Mouse (Mus musculus): ENCODE data around the gene Dlg2. TPM values are rescaled to one million over a fixed set of nuclear protein-coding genes. Genes with fewer than 3 reads are reported as not detected.

Dlg2 gene
- polyA plus RNA-seq, 1 experiment: 0.01 TPM

DNA sequence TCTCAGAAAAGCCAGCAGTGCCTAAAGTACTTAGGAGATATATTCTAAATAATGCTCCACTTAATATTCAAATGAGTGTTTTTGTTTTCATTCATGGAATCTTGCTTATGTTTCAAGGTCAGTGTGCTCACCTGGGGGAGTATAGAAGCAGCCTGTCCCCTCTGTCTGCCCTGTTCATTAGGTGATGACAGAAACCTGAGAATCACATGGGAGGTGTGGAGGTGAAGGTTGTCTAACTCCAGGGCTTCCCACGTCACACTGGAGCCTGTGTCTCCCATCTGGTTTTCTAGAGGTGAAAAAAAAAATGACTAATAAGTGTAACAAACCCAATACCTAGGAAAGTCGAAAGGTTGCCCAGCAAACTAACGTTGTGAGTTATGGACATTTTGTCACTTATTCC lies 1886.9 kb downstream of the Dlg2 start:
- no peaks in the 10 kb centered on the region for H3K27me3 ChIP-seq (ENCODE audit: control insufficient read depth, insufficient read depth, insufficient read length)
- no peaks in the 10 kb centered on the region for H3K36me3 ChIP-seq (ENCODE audit: control insufficient read depth, insufficient read depth)
- no peaks in the 10 kb centered on the region for H3K79me2 ChIP-seq (ENCODE audit: control insufficient read depth, insufficient read depth)
- no peak overlapping the region for H3ac ChIP-seq (ENCODE audit: control insufficient read depth, insufficient read length, low read depth)
- no peaks in the 10 kb centered on the region for H3K79me3 ChIP-seq (ENCODE audit: low read depth)
- TF ChIP-seq MYOD1 (IDR thresholded peaks at IDR 0.05; ENCODE audit: control insufficient read depth, insufficient read length, low read depth): no peak
- TF ChIP-seq CEBPB (IDR thresholded peaks at IDR 0.05; ENCODE audit: low read depth): no peak
- H3K4me3 ChIP-seq (ENCODE audit: insufficient read depth, poor library complexity, severe bottlenecking): no peak overlapping the region

DNA sequence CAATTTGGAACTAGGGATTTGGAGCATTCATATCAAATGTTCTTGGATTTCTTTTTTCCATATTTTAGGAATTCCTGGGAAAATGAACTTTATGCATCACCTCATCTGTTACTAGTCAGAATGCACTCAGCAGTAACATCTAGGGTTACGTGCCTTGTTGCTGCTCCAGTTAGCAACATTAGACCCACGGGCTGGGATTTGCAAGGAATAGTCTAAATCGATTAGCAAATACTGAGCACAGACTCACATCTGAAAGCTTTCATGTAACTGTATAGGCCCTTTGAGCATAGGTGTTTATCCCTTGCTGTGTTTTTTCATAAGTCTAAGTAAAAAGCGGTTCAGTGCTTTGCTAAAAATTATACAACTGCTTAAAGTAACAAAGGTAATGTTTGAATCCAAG lies 1887.3 kb downstream of the Dlg2 start:
- H3K4me3 ChIP-seq (ENCODE audit: insufficient read depth, poor library complexity, severe bottlenecking): no peak overlapping the region
- TF ChIP-seq FOSL1 (IDR thresholded peaks at IDR 0.05; ENCODE audit: insufficient read depth, low read length, poor library complexity, severe bottlenecking) (no peak), MYOD1 (IDR thresholded peaks at IDR 0.05; ENCODE audit: control insufficient read depth, insufficient read length, low read depth) (no peak), MAX (IDR thresholded peaks at IDR 0.05) (no peak), CTCF (IDR thresholded peaks at IDR 0.05; ENCODE audit: control insufficient read depth, insufficient read depth, insufficient read length) (no peak), CEBPB (IDR thresholded peaks at IDR 0.05; ENCODE audit: low read depth) (no peak), MYOG (IDR thresholded peaks at IDR 0.05; ENCODE audit: control insufficient read depth, extremely low read depth, insufficient read length) (no peak), USF1 (IDR thresholded peaks at IDR 0.05; ENCODE audit: low read depth) (no peak)

DNA sequence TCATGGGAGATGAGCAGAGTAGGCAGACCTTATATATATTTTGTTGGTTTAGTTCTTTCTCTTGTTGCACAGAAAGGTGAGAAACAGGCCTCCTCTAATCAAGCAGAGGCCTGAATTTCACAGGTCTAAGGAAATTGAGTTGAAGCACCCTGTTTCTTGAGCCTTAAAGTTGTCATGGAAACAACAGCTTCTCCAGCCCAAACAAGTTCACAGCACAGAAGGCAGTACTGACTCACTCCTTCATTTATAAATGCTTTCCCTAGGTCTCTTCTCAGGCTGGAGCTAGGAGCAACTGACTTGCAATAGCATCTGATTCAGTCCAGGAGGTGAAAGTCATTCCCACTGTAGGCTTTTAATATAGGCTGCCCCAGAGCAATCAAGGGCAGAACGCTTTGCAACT lies 1890.6 kb downstream of the Dlg2 start:
- TF ChIP-seq MYOG (IDR thresholded peaks at IDR 0.05; ENCODE audit: control insufficient read depth, extremely low read depth, insufficient read length) (no peak), CTCF (IDR thresholded peaks at IDR 0.05; ENCODE audit: control insufficient read depth, insufficient read depth, insufficient read length) (no peak)
- no peaks in the 10 kb centered on the region for H3K27me3 ChIP-seq (ENCODE audit: control insufficient read depth, insufficient read depth, insufficient read length)
- H3K4me3 ChIP-seq (ENCODE audit: insufficient read depth, poor library complexity, severe bottlenecking): no peak overlapping the region
- H3K79me3 ChIP-seq (ENCODE audit: low read depth): no peaks in the 10 kb centered on the region
- H3K79me2 ChIP-seq (ENCODE audit: control insufficient read depth, insufficient read depth): no peaks in the 10 kb centered on the region
- H3K36me3 ChIP-seq (ENCODE audit: control insufficient read depth, insufficient read depth): no peaks in the 10 kb centered on the region
- no peak overlapping the region for H3ac ChIP-seq (ENCODE audit: control insufficient read depth, insufficient read length, low read depth)

More for the DNA sequence above, 1887.3 kb downstream of the Dlg2 start:
- Histone ChIP-seq H3K79me3 (ENCODE audit: low read depth) (no peaks in the 10 kb centered on the region), H3K79me2 (ENCODE audit: control insufficient read depth, insufficient read depth) (no peaks in the 10 kb centered on the region), H3K36me3 (ENCODE audit: control insufficient read depth, insufficient read depth) (no peaks in the 10 kb centered on the region), H3ac (ENCODE audit: control insufficient read depth, insufficient read length, low read depth) (no peak overlapping the region), H3K27me3 (ENCODE audit: control insufficient read depth, insufficient read depth, insufficient read length) (no peaks in the 10 kb centered on the region)

DNA sequence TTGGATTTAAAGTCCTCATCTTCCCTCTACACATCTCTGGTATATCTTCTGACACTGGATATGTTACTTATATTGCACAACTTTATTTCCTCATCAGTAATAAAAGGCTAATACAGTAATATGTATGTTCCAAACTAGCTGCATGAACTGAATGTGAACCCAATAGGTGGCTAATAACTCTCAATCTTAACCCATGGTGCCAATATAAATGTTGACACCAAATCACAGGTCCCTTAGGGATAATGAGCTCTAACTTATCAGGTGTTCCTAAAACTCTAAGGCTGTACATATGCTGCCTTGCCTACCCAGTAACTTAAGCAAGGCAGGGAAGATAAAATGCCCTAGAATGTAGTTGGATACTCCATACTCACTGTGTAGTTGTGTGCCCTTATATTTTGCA lies 1894.0 kb downstream of the Dlg2 start:
- Histone ChIP-seq H3ac (ENCODE audit: control insufficient read depth, insufficient read length, low read depth) (no peak overlapping the region), H3K79me3 (ENCODE audit: low read depth) (no peaks in the 10 kb centered on the region), H3K27me3 (ENCODE audit: control insufficient read depth, insufficient read depth, insufficient read length) (no peaks in the 10 kb centered on the region), H3K4me3 (ENCODE audit: insufficient read depth, poor library complexity, severe bottlenecking) (no peak overlapping the region), H3K79me2 (ENCODE audit: control insufficient read depth, insufficient read depth) (no peaks in the 10 kb centered on the region), H3K36me3 (ENCODE audit: control insufficient read depth, insufficient read depth) (no peaks in the 10 kb centered on the region)
- TF ChIP-seq MYOG (IDR thresholded peaks at IDR 0.05; ENCODE audit: control insufficient read depth, extremely low read depth, insufficient read length): no peak

DNA sequence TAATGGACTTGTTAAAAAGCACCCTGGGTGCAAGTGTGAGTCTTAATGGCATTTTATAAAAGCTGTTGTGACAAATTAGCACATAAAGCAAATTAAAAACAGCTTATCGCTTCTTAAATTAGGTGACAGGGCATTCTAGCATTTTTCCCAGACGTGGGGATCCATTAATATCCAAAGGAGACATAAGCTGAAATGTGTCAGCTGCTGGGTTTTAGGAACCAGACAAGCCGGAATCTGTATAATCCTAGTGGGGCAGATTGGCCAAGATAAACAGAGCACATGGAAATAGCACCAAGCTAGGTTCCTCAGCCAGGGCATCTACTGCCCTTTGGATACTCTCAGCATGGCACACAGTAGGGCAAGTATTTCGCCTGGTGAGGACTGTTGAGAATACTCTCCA lies 1895.2 kb downstream of the Dlg2 start:
- no peak for TF ChIP-seq MAX (IDR thresholded peaks at IDR 0.05)
- no peak for TF ChIP-seq FOSL1 (IDR thresholded peaks at IDR 0.05; ENCODE audit: insufficient read depth, low read length, poor library complexity, severe bottlenecking)
- no peak for TF ChIP-seq MYOG (IDR thresholded peaks at IDR 0.05; ENCODE audit: control insufficient read depth, extremely low read depth, insufficient read length)
- TF ChIP-seq CTCF (IDR thresholded peaks at IDR 0.05; ENCODE audit: control insufficient read depth, insufficient read depth, insufficient read length): no peak
- TF ChIP-seq MYOD1 (IDR thresholded peaks at IDR 0.05; ENCODE audit: control insufficient read depth, insufficient read length, low read depth): no peak
- no peak for TF ChIP-seq USF1 (IDR thresholded peaks at IDR 0.05; ENCODE audit: low read depth)
- TF ChIP-seq CEBPB (IDR thresholded peaks at IDR 0.05; ENCODE audit: low read depth): no peak
- no peak overlapping the region for H3K4me3 ChIP-seq (ENCODE audit: insufficient read depth, poor library complexity, severe bottlenecking)
- no peaks in the 10 kb centered on the region for H3K79me2 ChIP-seq (ENCODE audit: control insufficient read depth, insufficient read depth)
- no peak overlapping the region for H3ac ChIP-seq (ENCODE audit: control insufficient read depth, insufficient read length, low read depth)
- no peaks in the 10 kb centered on the region for H3K36me3 ChIP-seq (ENCODE audit: control insufficient read depth, insufficient read depth)
- H3K79me3 ChIP-seq (ENCODE audit: low read depth): no peaks in the 10 kb centered on the region
- no peaks in the 10 kb centered on the region for H3K27me3 ChIP-seq (ENCODE audit: control insufficient read depth, insufficient read depth, insufficient read length)

DNA sequence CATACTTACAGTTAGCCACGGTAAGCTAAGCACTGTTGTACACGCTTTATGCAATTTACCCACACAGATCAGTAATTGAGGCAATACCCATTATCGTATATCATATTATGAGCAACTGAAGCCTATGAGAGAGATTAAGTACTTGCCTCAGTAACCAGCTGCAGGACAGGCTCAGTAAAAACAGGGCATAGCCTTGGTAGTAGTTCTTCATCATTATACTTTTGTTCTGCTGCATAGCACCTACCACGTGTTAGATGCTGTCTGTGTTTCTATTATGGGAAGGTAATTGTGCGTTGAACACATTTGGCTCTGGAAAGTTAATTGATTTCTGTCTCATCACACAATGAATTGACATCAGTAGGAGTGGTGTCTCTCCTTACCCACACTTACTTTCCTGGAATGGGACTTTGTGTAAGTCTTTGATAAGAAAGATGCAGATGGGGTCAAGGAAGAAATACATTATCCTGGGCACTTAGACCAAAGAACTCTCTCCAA lies 1897.4 kb downstream of the Dlg2 start:
- Histone ChIP-seq H3K36me3 (ENCODE audit: control insufficient read depth, insufficient read depth) (no peaks in the 10 kb centered on the region), H3ac (ENCODE audit: control insufficient read depth, insufficient read length, low read depth) (no peak overlapping the region), H3K79me3 (ENCODE audit: low read depth) (no peaks in the 10 kb centered on the region), H3K4me3 (ENCODE audit: insufficient read depth, poor library complexity, severe bottlenecking) (no peak overlapping the region), H3K79me2 (ENCODE audit: control insufficient read depth, insufficient read depth) (no peaks in the 10 kb centered on the region), H3K27me3 (ENCODE audit: control insufficient read depth, insufficient read depth, insufficient read length) (no peaks in the 10 kb centered on the region)
- TF ChIP-seq CTCF (IDR thresholded peaks at IDR 0.05; ENCODE audit: control insufficient read depth, insufficient read depth, insufficient read length): no peak
- TF ChIP-seq USF1 (IDR thresholded peaks at IDR 0.05; ENCODE audit: low read depth): no peak
- no peak for TF ChIP-seq MYOG (IDR thresholded peaks at IDR 0.05; ENCODE audit: control insufficient read depth, extremely low read depth, insufficient read length)
- TF ChIP-seq MYOD1 (IDR thresholded peaks at IDR 0.05; ENCODE audit: control insufficient read depth, insufficient read length, low read depth): no peak
- no peak for TF ChIP-seq MAX (IDR thresholded peaks at IDR 0.05)
- no peak for TF ChIP-seq CEBPB (IDR thresholded peaks at IDR 0.05; ENCODE audit: low read depth)
- no peak for TF ChIP-seq FOSL1 (IDR thresholded peaks at IDR 0.05; ENCODE audit: insufficient read depth, low read length, poor library complexity, severe bottlenecking)

Measured in C2C12 (cell line).